Mouse (Mus musculus): ENCODE data around the gene Gfra1. TPM values are rescaled to one million over a fixed set of nuclear protein-coding genes. Genes with fewer than 3 reads are reported as not detected.

The Gfra1 gene
- 2.1 and 6.0 TPM in 2 replicates for polyA plus RNA-seq (2016; fragmentation: Nextera tagmentation; extraction: Ambion mirVana)

DNA sequence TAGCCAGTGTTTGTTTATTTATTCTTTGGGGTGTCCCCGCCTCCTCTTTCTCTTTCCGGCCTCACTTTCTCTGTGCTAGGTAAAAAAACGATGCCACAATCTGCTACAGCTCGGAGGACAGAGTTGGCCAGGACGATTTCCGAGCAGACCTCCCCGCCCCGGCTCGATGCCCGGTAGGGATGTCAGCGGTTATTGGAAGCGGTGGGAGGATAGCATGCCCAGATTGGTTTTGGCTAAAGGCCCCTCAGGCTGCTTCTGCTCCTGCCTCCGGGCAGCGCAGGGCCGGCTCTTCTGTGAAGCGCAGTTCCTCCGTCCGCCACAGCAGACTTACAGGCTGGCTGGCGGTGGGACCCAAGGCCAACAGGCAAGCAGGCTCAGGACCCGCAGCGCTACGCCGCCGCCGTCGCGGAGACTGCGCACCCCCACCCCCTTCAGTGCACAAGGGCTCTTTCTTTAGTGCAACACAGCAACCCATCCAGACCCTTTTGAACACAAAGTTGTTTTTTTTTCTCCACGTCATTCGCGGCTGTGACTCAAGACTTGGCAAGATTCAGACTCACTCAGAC lies at the start of gene Gfra1:
Gene Gfra1, minus strand, starts transcription at position 414 of the 566 bp plus-strand sequence.
- peak within 1 kb of the TSS; percentile 68 for H3K4me3 ChIP-seq
- no peaks in the 10 kb centered on the region for H3K9me3 ChIP-seq
- under 1% methylated on average over 31 of the region's 31 CpGs for WGBS
- H3K27ac ChIP-seq, result peak within 1 kb of the TSS; percentile 57
- peak; percentile 80 for DNase-seq (ENCODE audit: low spot score)
- H3K4me1 ChIP-seq, result peaks cover 44% of the 10 kb centered on the region
- peaks cover 83% of the 10 kb centered on the region for H3K27me3 ChIP-seq (ENCODE audit: insufficient read depth, poor library complexity, severe bottlenecking)
- H3K36me3 ChIP-seq, result no peaks in the 10 kb centered on the region

DNA sequence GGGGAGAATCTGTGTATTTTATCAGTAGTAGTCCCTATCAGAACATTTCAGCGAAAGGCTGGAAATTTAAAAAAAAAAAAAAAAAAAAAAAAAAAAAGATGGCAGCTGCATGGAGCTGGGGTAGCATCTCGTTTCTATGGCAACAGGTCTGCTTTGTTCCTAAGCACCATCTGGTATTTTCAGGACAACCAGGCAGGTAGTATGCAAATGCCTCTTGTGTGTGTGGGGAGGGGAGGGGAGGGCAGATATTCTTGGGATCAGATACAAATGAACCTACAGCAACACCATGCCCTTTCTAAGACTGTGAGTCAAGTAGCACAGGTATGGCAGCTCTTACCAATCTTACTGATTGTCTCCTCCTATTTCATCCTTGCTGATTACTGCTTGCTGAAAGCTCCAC lies 44.3 kb upstream of the Gfra1 start:
- H3K4me3 ChIP-seq, result no peak overlapping the region
- no peak for DNase-seq (ENCODE audit: low spot score)
- 71% methylated on average over 2 of the region's 2 CpGs for WGBS

DNA sequence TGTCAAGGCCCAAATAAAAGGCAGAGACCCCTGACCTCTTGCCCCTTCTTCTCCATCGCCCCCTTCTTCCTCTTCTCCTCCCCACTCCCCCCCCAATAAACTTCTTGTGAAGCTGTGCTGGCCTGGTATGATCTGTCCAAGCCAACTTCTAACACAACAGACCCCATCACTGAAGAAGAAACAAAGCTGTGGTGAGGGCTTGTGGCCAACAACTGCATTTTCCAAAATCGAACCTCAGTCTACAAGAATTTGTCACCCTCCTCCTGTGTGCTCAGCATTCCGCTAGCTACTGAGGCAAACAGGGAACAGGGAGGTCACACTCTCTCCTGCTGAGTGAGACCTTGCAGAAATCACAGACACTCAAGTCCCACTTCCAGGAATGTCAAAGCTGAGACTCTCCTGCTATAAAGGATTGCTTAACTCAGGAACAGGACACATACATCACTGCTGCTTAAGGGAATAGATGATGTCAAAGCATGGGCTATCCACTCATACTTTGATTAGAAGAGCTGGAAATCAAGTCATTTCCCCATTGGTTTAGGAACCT lies 43.8 kb upstream of the Gfra1 start:
- H3K27ac ChIP-seq, result no peak overlapping the region
- no peak for DNase-seq (ENCODE audit: low spot score)
- WGBS, result 66% methylated on average over 3 of the region's 3 CpGs

More for the DNA sequence above, 44.3 kb upstream of the Gfra1 start:
- Histone ChIP-seq H3K27ac (no peak overlapping the region), H3K4me1 (no peaks in the 10 kb centered on the region; the same call in 1 of the 2 replicates), H3K9me3 (no peaks in the 10 kb centered on the region), H3K36me3 (no peaks in the 10 kb centered on the region), H3K27me3 (ENCODE audit: insufficient read depth, poor library complexity, severe bottlenecking) (no peaks in the 10 kb centered on the region)

GRCm38 (mm10) chr19:58497106-58497505 lies 41.4 kb upstream of the Gfra1 start:
- no peak for DNase-seq (ENCODE audit: low spot score)

More for the DNA sequence above, 43.8 kb upstream of the Gfra1 start:
- Histone ChIP-seq H3K4me3 (no peak overlapping the region), H3K9me3 (no peaks in the 10 kb centered on the region), H3K4me1 (peaks cover 5% of the 10 kb centered on the region; the same call in 1 of the 2 replicates), H3K36me3 (no peaks in the 10 kb centered on the region), H3K27me3 (ENCODE audit: insufficient read depth, poor library complexity, severe bottlenecking) (no peaks in the 10 kb centered on the region)

DNA sequence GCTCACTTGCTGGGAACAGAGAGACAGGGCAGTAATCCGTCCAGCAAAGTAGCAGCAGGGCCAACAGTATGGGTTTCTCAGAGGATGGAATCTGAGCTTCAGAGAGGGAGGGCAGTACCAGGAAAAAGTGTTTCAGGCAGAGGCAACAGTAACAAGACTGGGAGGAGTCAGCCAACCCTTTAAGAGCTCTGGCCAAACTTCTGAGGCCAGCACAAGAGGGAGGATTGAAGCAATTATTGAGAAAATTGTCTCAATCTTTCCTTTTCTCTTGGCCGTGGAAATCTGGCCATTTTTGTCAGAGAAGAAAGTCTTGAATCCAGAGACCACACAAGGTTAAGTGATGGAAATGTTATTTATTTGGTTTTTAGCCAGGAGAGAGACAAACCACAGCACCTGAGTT lies 31.0 kb upstream of the Gfra1 start:
- H3K4me3 ChIP-seq, result no peak overlapping the region
- no peak overlapping the region for H3K27ac ChIP-seq
- WGBS, result 59% methylated on average over 2 of the region's 2 CpGs
- no peak for DNase-seq (ENCODE audit: low spot score)
- H3K36me3 ChIP-seq, result no peaks in the 10 kb centered on the region
- H3K27me3 ChIP-seq (ENCODE audit: insufficient read depth, poor library complexity, severe bottlenecking), result no peaks in the 10 kb centered on the region
- H3K9me3 ChIP-seq, result no peaks in the 10 kb centered on the region
- H3K4me1 ChIP-seq, result no peaks in the 10 kb centered on the region; the same call in 1 of the 2 replicates

More at GRCm38 (mm10) chr19:58497106-58497505, 41.4 kb upstream of the Gfra1 start:
- WGBS, result 82% methylated on average over 3 of the region's 3 CpGs
- no peaks in the 10 kb centered on the region for H3K27me3 ChIP-seq (ENCODE audit: insufficient read depth, poor library complexity, severe bottlenecking)
- no peak overlapping the region for H3K27ac ChIP-seq
- no peaks in the 10 kb centered on the region for H3K36me3 ChIP-seq
- no peak overlapping the region for H3K4me3 ChIP-seq
- H3K4me1 ChIP-seq, result peaks cover 5% of the 10 kb centered on the region; the same call in 1 of the 2 replicates
- H3K9me3 ChIP-seq, result no peaks in the 10 kb centered on the region

GRCm38 (mm10) chr19:58482373-58482977 lies 26.8 kb upstream of the Gfra1 start:
- H3K27me3 ChIP-seq (ENCODE audit: insufficient read depth, poor library complexity, severe bottlenecking), result no peaks in the 10 kb centered on the region
- no peak for DNase-seq (ENCODE audit: low spot score)
- H3K4me3 ChIP-seq, result no peak overlapping the region
- 0 out of 2 replicates have a peak overlapping the region, but pooled peaks have one; percentile 25 for H3K27ac ChIP-seq
- H3K36me3 ChIP-seq, result no peaks in the 10 kb centered on the region
- 71% methylated on average over 9 of the region's 9 CpGs for WGBS
- no peaks in the 10 kb centered on the region; the same call in 1 of the 2 replicates for H3K4me1 ChIP-seq
- no peaks in the 10 kb centered on the region for H3K9me3 ChIP-seq

DNA sequence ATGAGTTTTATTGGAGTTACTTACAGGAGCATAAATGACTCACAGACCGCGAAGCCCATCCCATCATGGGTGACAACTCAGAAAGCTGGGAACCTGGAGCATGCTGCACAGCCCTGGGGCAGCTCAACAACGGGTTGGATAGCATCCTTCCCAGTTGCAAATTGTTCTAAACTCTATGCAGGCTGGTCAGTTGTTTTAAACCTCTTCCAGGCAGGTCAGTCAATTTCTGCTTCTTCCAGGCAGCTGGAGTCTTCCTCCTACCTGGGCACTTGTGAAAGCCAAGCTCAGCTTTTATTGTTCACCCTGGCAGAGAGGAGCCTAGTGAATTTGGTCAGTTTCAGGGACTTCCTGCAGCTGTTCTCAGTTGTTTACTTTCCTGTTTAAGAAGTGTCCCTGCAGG lies 18.5 kb upstream of the Gfra1 start:
- WGBS, result 87% methylated on average over 3 of the region's 3 CpGs
- no peaks in the 10 kb centered on the region for H3K27me3 ChIP-seq (ENCODE audit: insufficient read depth, poor library complexity, severe bottlenecking)
- H3K9me3 ChIP-seq, result no peaks in the 10 kb centered on the region
- no peak for DNase-seq (ENCODE audit: low spot score)
- no peaks in the 10 kb centered on the region for H3K4me1 ChIP-seq
- no peaks in the 10 kb centered on the region for H3K36me3 ChIP-seq
- no peak overlapping the region for H3K27ac ChIP-seq
- no peak overlapping the region for H3K4me3 ChIP-seq

GRCm38 (mm10) chr19:58469421-58469820 lies 13.7 kb upstream of the Gfra1 start:
- DNase-seq (ENCODE audit: low spot score), result peak; percentile 83
- H3K27me3 ChIP-seq (ENCODE audit: insufficient read depth, poor library complexity, severe bottlenecking), result no peaks in the 10 kb centered on the region
- H3K36me3 ChIP-seq, result no peaks in the 10 kb centered on the region
- 26% methylated on average over 12 of the region's 12 CpGs for WGBS
- no peak overlapping the region for H3K4me3 ChIP-seq
- no peaks in the 10 kb centered on the region for H3K4me1 ChIP-seq
- H3K27ac ChIP-seq, result no peak overlapping the region
- H3K9me3 ChIP-seq, result 0 out of 2 replicates have a peak, but pooled peaks cover 4% of the 10 kb centered on the region

- Histone ChIP-seq H3K9me3 (0 out of 2 replicates have a peak, but pooled peaks cover 4% of the 10 kb centered on the region), H3K4me1 (no peaks in the 10 kb centered on the region), H3K36me3 (no peaks in the 10 kb centered on the region), H3K4me3 (no peak overlapping the region), H3K27ac (no peak overlapping the region), H3K27me3 (ENCODE audit: insufficient read depth, poor library complexity, severe bottlenecking) (no peaks in the 10 kb centered on the region)
- 54% methylated on average over 2 of the region's 2 CpGs for WGBS
- DNase-seq (ENCODE audit: low spot score), result no peak
These were observed 12.6 kb upstream of the Gfra1 start for GRCm38 (mm10) chr19:58468331-58468730.

- Histone ChIP-seq H3K4me1 (no peaks in the 10 kb centered on the region), H3K27ac (no peak overlapping the region), H3K27me3 (ENCODE audit: insufficient read depth, poor library complexity, severe bottlenecking) (peaks cover 13% of the 10 kb centered on the region), H3K4me3 (no peak overlapping the region), H3K9me3 (0 out of 2 replicates have a peak, but pooled peaks cover 4% of the 10 kb centered on the region), H3K36me3 (no peaks in the 10 kb centered on the region)
- WGBS, result 73% methylated on average over 3 of the region's 3 CpGs
- no peak for DNase-seq (ENCODE audit: low spot score)
These were observed 8.0 kb upstream of the Gfra1 start for GRCm38 (mm10) chr19:58463755-58464154.

- Histone ChIP-seq H3K4me1 (peaks cover 14% of the 10 kb centered on the region), H3K27me3 (ENCODE audit: insufficient read depth, poor library complexity, severe bottlenecking) (peaks cover 42% of the 10 kb centered on the region), H3K4me3 (no peak overlapping the region), H3K27ac (no peak overlapping the region), H3K36me3 (no peaks in the 10 kb centered on the region), H3K9me3 (no peaks in the 10 kb centered on the region)
- 64% methylated on average over 13 of the region's 13 CpGs for WGBS
- DNase-seq (ENCODE audit: low spot score), result no peak
These were observed 4.8 kb upstream of the Gfra1 start for GRCm38 (mm10) chr19:58460361-58461022.

GRCm38 (mm10) chr19:58456491-58457061 lies 867 bp upstream of the Gfra1 start:
- Histone ChIP-seq H3K4me1 (peaks cover 42% of the 10 kb centered on the region), H3K27me3 (ENCODE audit: insufficient read depth, poor library complexity, severe bottlenecking) (peaks cover 80% of the 10 kb centered on the region), H3K27ac (no peak overlapping the region), H3K9me3 (no peaks in the 10 kb centered on the region), H3K4me3 (peak overlapping the region; percentile 68), H3K36me3 (no peaks in the 10 kb centered on the region)
- 12% methylated on average over 16 of the region's 16 CpGs for WGBS
- DNase-seq (ENCODE audit: low spot score), result no peak

Measured in heart, embryonic 10.5 days (tissue).